Mouse (Mus musculus): ENCODE data around the gene Exosc5. TPM values are rescaled to one million over a fixed set of nuclear protein-coding genes. Genes with fewer than 3 reads are reported as not detected.

The Exosc5 gene
- polyA plus RNA-seq, 1 experiment from 2014 or later: 75.6 TPM

DNA sequence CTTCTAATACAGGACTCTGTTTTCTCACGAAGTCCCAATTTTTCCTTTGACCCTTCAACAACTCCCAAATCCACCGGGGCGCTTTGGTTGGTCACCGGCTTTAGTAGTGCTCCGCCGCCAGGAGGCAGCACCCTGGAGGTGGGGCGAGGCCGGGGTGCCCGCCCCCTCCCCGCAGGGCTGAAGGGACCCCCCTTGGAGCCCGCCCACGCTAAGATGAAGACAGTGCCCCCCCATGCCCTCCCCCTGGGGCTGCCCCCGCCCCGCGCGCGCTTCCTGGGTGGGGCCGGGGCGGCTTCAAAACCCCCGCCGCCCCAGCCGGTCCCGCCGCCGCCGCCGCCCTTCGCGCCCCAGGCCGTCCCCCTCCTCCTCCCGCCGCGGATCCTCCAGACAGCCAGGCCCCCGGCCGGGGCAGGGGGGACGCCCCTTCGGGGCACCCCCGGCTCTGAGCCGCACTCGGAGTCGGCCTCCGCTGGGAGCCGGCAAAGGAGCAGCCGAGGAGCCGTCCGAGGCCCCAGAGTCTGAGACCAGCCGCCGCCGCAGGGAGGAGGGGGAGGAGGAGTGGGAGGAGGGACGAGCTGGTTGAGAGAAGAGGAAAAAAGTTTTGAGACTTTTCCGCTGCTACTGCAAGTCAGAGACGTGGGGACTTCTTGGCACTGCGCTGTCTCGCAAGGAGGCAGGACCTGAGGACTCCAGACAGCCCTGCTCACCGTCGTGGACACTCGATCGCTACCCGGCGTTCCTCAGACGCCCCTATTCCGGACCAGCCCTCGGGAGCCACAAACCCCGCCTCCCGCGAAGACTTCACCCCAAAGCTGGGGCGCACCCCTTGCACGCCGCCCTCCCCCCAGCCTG is 27.9 kb downstream of the Exosc5 start, which contains the start of gene Tgfb1:
TSS of gene Tgfb1 (plus strand) at position 323 of the 852 bp plus-strand sequence.
- WGBS: under 1% methylated on average over 69 of the region's 69 CpGs
- H3K4me3 ChIP-seq: peak within 1 kb of the TSS; percentile 66
- peak within 1 kb of the TSS; percentile 83 for H3K27ac ChIP-seq
- peaks cover 52% of the 10 kb centered on the region for H3K4me1 ChIP-seq (replicated peaks)
- peaks cover 22% of the 10 kb centered on the region for H3K36me3 ChIP-seq
- no peaks in the 10 kb centered on the region for H3K9me3 ChIP-seq
- peak; percentile 74 for DNase-seq (ENCODE audit: low spot score)
- peaks cover 75% of the 10 kb centered on the region for H3K27me3 ChIP-seq (ENCODE audit: insufficient read depth, poor library complexity, severe bottlenecking)

DNA sequence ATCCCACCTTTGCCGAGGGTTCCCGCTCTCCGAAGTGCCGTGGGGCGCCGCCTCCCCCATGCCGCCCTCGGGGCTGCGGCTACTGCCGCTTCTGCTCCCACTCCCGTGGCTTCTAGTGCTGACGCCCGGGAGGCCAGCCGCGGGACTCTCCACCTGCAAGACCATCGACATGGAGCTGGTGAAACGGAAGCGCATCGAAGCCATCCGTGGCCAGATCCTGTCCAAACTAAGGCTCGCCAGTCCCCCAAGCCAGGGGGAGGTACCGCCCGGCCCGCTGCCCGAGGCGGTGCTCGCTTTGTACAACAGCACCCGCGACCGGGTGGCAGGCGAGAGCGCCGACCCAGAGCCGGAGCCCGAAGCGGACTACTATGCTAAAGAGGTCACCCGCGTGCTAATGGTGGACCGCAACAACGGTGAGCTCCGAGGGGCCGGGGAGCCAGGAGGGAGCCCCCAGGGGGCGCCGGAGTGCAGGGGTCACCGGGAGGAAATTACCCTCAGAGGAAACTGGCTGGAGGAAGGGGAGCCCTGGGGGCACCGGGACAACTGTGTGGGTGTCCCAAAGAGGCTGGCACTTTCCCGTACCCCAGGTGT is 28.9 kb downstream of the Exosc5 start:
- peaks cover 3% of the 10 kb centered on the region; the same call in 1 of the 2 replicates for H3K9me3 ChIP-seq
- peak overlapping the region; percentile 66 for H3K4me3 ChIP-seq
- H3K4me1 ChIP-seq (replicated peaks): peaks cover 52% of the 10 kb centered on the region
- under 1% methylated on average over 47 of the region's 47 CpGs for WGBS
- no peak for DNase-seq (ENCODE audit: low spot score)
- H3K36me3 ChIP-seq: peaks cover 18% of the 10 kb centered on the region
- H3K27me3 ChIP-seq (ENCODE audit: insufficient read depth, poor library complexity, severe bottlenecking): peaks cover 77% of the 10 kb centered on the region
- peak overlapping the region; percentile 83; the same call in 1 of the 2 replicates for H3K27ac ChIP-seq

DNA sequence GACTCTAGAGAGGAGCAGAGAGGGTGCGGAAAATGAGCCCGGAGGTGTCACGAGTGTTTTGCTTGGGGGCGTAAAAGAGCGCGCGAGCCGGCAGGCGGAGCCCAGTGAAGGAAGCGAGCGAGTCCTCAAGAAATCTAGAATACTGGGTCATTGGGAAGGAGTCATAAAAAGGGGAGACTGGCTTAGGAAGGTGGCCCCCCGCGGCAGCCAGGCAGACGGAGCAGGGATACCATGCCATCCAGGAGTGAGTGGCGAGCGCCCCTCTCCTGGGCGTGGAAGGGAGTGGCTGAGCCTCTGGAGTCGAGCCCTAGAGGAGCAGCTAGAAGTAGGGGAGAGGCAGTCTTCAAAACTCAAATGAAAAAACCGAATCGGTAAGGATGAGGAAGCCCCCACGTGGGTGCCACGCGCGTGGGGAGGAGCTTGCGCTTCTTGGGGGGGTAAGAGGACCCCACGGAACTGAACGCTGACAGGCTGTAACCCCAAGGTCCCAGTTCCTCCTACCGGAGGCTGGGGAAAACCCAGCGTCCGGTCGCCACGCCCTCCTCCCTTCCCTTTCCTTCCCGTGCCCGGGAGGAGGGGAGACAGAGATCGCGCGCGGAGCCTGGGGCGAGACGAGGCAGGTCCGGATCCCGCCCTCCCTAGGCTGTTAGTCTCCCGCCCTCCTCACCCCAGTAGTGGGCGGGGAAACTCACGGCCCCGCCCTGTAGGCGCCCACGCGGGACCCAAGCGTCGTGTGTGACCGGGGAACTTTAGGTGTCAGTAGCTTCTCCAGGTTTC is 30.0 kb downstream of the Exosc5 start:
- peak overlapping the region; percentile 66 for H3K4me3 ChIP-seq
- peaks cover 3% of the 10 kb centered on the region; the same call in 1 of the 2 replicates for H3K9me3 ChIP-seq
- H3K27ac ChIP-seq: peak overlapping the region; percentile 53
- H3K36me3 ChIP-seq: peaks cover 8% of the 10 kb centered on the region; the same call in 1 of the 2 replicates
- DNase-seq (ENCODE audit: low spot score): no peak
- 1% methylated on average over 52 of the region's 52 CpGs for WGBS
- H3K4me1 ChIP-seq (replicated peaks): peaks cover 48% of the 10 kb centered on the region
- H3K27me3 ChIP-seq (ENCODE audit: insufficient read depth, poor library complexity, severe bottlenecking): peaks cover 77% of the 10 kb centered on the region

DNA sequence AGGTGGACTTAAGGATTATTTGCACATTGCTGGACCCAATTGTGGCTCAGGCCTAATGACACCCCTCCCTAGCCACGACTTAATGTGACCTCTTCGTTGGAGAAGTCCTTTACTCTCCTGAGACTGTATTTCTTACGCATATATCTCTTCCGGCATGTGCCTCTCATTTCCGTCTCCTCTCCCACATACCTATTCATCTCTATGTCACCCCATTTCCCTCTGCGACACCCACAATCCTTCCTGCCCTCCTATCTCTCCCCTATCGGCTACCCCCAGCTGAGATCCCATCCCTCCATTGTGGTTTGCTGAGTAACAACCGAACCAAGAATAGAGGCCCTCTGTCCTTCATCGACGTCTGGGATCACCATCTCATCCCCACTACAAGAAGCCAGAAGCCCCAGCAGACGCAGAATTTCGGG is 30.6 kb downstream of the Exosc5 start:
- Histone ChIP-seq H3K27me3 (ENCODE audit: insufficient read depth, poor library complexity, severe bottlenecking) (peaks cover 75% of the 10 kb centered on the region), H3K36me3 (peaks cover 6% of the 10 kb centered on the region; the same call in 1 of the 2 replicates)
- no peak for DNase-seq (ENCODE audit: low spot score)

DNA sequence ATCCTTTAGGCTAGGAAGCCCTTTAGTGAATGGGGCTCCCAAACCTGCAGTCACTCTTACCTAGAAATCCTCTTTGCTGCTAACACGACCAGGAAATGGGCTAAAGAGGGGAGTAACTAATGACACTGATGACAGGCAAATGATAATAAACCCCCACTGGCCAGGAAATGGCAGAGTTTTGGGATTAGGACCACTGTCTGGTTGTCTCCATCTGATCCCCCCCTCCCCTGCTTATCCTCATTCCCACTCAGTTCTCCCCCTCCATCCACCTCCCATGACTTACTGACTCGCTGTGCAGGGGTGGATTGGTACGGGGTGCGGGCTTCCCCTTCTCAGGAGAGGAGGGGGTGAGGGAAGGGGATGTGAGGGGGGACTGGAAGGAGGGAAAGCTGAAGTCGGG is 31.1 kb downstream of the Exosc5 start:
- Histone ChIP-seq H3K4me3 (peak overlapping the region; percentile 66), H3K4me1 (replicated peaks) (peaks cover 50% of the 10 kb centered on the region), H3K36me3 (peaks cover 6% of the 10 kb centered on the region; the same call in 1 of the 2 replicates), H3K9me3 (peaks cover 3% of the 10 kb centered on the region; the same call in 1 of the 2 replicates), H3K27me3 (ENCODE audit: insufficient read depth, poor library complexity, severe bottlenecking) (peaks cover 71% of the 10 kb centered on the region), H3K27ac (no peak overlapping the region)
- WGBS: 39% methylated on average over 5 of the region's 5 CpGs
- DNase-seq (ENCODE audit: low spot score): no peak

More for the DNA sequence above, 30.6 kb downstream of the Exosc5 start:
- Histone ChIP-seq H3K4me3 (peak overlapping the region; percentile 66), H3K27ac (no peak overlapping the region), H3K4me1 (replicated peaks) (peaks cover 50% of the 10 kb centered on the region), H3K9me3 (peaks cover 3% of the 10 kb centered on the region; the same call in 1 of the 2 replicates)
- WGBS: 13% methylated on average over 12 of the region's 12 CpGs

DNA sequence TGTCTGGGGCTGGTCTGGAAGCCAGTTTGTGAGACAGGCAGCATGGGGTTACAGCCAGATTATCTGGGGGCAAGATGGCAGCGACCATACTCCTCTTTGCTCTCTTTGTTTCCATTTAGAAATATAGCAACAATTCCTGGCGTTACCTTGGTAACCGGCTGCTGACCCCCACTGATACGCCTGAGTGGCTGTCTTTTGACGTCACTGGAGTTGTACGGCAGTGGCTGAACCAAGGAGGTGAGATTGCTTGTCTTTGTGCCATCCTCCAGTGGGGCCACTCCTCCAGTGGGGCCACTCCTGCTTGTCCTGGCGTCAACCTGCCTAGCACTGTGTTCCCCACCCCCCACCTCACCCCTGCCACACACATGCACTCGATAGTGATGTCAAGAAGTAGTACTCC is 35.1 kb downstream of the Exosc5 start:
- Histone ChIP-seq H3K27ac (no peak overlapping the region), H3K4me1 (replicated peaks) (peaks cover 11% of the 10 kb centered on the region), H3K4me3 (no peak overlapping the region), H3K27me3 (ENCODE audit: insufficient read depth, poor library complexity, severe bottlenecking) (peaks cover 30% of the 10 kb centered on the region), H3K36me3 (no peaks in the 10 kb centered on the region), H3K9me3 (peaks cover 3% of the 10 kb centered on the region; the same call in 1 of the 2 replicates)
- 55% methylated on average over 8 of the region's 8 CpGs for WGBS
- no peak for DNase-seq (ENCODE audit: low spot score)

DNA sequence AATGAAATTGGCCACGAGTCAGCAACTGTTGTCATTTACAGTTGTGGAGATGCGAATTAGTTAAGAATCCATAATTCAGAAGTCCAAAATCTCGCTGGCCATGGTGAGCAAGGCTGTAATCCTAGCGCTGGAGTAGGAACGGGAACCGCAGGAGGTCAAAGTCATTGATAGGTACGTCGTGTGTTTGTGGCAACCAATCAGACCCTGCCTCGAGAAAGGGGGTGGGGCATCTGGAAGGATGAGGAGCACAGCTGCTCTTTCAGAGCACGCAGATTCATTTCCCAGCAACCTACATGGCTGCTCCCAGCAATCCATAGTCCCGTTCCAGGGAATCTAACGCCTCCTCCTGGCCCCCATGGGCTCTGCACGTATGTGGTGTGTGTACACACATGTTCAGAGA is 40.9 kb downstream of the Exosc5 start:
- Histone ChIP-seq H3K4me1 (replicated peaks) (peaks cover 15% of the 10 kb centered on the region), H3K9me3 (peaks cover 15% of the 10 kb centered on the region), H3K27ac (no peak overlapping the region), H3K4me3 (no peak overlapping the region), H3K27me3 (ENCODE audit: insufficient read depth, poor library complexity, severe bottlenecking) (peaks cover 13% of the 10 kb centered on the region), H3K36me3 (no peaks in the 10 kb centered on the region)
- 53% methylated on average over 13 of the region's 13 CpGs for WGBS
- DNase-seq (ENCODE audit: low spot score): no peak

DNA sequence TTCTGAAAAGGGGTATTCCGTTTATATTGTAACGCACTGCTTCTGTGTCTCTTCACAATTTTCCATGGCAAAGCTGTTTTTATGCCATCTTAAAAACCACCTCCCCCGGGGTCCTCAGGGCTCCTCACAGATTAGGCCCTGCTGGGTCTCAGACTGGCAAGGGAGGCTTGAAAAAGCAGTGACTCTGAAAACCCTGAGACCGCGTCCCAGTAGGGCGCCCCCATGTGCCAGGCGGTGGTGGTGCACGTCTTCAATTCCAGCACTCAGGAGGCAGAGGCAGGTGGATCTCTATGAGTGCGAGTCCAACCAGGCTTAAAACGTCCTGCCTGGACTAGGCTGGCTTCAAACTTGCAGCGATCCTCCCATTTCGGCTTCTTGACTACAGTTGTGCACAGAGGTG is 41.8 kb downstream of the Exosc5 start:
- peaks cover 15% of the 10 kb centered on the region for H3K9me3 ChIP-seq
- peaks cover 21% of the 10 kb centered on the region for H3K27me3 ChIP-seq (ENCODE audit: insufficient read depth, poor library complexity, severe bottlenecking)
- no peak overlapping the region for H3K4me3 ChIP-seq
- 74% methylated on average over 12 of the region's 12 CpGs for WGBS
- no peak for DNase-seq (ENCODE audit: low spot score)
- peaks cover 18% of the 10 kb centered on the region for H3K4me1 ChIP-seq (replicated peaks)
- no peaks in the 10 kb centered on the region for H3K36me3 ChIP-seq
- no peak overlapping the region for H3K27ac ChIP-seq

DNA sequence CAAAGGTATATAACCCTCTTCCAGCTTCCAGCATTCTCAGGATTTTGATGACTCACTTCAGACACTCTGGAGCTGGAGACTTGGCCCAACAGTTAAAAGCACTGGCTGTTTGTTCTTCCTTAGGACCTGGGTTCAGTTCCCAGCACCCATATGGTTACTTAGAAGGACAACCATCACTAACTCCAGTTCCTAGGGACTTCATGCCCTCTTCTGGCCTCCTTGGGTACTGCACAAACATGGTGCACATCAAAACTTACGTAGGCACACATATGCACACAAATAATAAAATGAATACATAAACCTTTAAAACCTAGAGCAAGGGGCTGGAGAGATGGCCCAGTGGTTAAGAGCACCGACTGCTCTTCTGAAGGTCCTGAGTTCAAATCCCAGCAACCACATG is 43.4 kb downstream of the Exosc5 start:
- no peak overlapping the region for H3K4me3 ChIP-seq
- peaks cover 15% of the 10 kb centered on the region for H3K9me3 ChIP-seq
- H3K27ac ChIP-seq: no peak overlapping the region
- H3K27me3 ChIP-seq (ENCODE audit: insufficient read depth, poor library complexity, severe bottlenecking): peaks cover 25% of the 10 kb centered on the region
- 98% methylated on average over 2 of the region's 2 CpGs for WGBS
- H3K4me1 ChIP-seq (replicated peaks): peaks cover 24% of the 10 kb centered on the region
- DNase-seq (ENCODE audit: low spot score): no peak
- no peaks in the 10 kb centered on the region for H3K36me3 ChIP-seq

DNA sequence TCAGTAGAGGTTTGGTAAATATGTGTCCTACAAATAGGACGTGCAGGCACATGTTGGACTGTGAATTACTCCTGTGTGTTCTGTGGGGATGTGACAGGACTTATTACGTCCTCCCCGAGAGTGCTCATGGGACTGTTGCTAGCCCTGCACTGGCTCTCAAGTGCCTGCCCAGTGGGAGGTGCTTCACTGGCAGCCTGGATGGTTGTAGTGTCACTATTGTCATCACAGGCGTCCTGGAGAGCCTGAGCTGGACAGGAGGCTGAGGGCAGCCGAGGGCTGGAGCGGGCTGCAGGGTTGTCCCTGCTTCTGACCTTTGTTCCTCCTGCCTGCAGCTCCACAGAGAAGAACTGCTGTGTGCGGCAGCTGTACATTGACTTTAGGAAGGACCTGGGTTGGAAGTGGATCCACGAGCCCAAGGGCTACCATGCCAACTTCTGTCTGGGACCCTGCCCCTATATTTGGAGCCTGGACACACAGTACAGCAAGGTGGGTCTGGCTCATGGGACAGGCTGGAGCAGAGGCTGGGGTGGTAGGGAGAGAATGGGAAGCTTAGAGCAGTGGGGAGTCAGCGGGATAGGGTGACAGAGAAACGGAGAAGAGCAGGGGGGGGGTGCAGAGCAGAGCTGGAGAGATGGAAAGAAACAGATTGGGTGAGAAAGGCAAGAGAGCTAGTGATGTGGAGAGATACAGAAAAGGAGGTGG is 45.0 kb downstream of the Exosc5 start:
- H3K4me1 ChIP-seq (replicated peaks): peaks cover 35% of the 10 kb centered on the region
- peaks cover 25% of the 10 kb centered on the region for H3K27me3 ChIP-seq (ENCODE audit: insufficient read depth, poor library complexity, severe bottlenecking)
- H3K4me3 ChIP-seq: peak overlapping the region; percentile 55
- no peak for DNase-seq (ENCODE audit: low spot score)
- H3K9me3 ChIP-seq: peaks cover 15% of the 10 kb centered on the region
- H3K36me3 ChIP-seq: no peaks in the 10 kb centered on the region
- WGBS: 18% methylated on average over 10 of the region's 10 CpGs
- 0 out of 2 replicates have a peak overlapping the region, but pooled peaks have one; percentile 23 for H3K27ac ChIP-seq

DNA sequence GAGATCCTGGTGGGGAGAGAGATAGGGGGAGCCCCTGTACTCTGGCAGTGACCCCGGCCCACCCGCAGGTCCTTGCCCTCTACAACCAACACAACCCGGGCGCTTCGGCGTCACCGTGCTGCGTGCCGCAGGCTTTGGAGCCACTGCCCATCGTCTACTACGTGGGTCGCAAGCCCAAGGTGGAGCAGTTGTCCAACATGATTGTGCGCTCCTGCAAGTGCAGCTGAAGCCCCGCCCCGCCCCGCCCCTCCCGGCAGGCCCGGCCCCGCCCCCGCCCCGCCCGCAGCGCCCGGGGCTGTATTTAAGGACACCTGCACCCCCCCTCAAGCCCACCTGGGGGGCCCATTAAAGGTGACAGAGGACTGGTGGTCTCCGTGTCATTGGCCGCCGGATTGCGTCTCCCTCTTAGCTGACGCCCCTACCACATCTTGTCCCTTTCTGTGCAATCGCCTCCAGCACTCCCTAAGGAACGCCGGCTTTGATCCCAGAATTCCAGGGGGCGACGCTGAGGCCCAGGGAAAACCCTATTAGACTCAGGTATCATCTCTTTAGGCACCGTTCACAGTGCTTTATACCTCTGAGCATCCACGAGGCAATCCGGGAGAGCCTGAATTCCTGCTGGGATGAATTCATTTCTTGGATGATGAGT is 45.9 kb downstream of the Exosc5 start:
- Histone ChIP-seq H3K4me1 (replicated peaks) (peaks cover 38% of the 10 kb centered on the region), H3K27me3 (ENCODE audit: insufficient read depth, poor library complexity, severe bottlenecking) (peaks cover 25% of the 10 kb centered on the region), H3K36me3 (no peaks in the 10 kb centered on the region), H3K9me3 (peaks cover 15% of the 10 kb centered on the region), H3K4me3 (peak overlapping the region; percentile 55), H3K27ac (peak overlapping the region; percentile 14; the same call in 1 of the 2 replicates)
- DNase-seq (ENCODE audit: low spot score): no peak
- 3% methylated on average over 37 of the region's 37 CpGs for WGBS

Measured in hindbrain, embryonic 10.5 days (tissue).